Mouse (Mus musculus): Measurements from ENCODE around the gene Zfand2a.

Gene Zfand2a

DNA sequence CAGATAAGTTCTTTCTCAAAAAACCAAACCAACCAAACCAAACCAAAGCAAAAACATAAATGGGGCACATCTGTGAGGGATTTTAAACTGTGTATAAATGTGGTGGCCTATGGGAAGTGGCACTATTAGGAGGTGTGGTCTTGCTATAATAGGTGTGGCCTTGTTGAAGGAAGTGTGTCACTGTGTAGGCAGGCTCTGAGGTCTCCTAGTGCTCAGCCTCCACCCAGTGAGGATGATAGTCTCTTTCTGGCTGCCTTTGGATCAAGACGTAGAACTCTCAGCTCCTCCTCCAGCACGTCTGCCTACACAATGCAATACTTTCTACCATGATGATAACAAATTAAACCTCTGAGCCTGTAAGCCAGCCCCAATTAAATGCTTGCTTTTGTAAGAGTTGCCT lies 18.0 kb downstream of the Zfand2a start:
- DNase-seq (ENCODE audit: low spot score in 2 of 2): no peak

DNA sequence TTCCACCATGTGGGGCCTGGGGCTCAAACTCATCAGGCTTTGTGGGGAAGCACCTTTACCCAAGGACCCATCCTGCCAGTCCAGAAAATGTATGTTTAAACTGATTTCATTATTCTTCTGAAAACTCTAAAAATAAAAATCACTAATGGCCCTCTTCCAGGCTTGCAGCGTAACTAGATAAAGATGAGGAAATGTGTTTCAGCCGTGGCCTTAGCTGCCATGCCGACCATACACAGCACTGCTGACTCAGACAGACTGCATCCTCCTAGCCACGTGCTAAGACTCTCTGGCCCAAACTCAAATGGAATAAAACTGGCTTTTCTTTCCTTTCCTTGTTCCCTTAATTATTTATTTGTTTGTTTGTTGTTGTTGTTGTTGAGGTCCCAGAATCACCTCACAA lies 19.5 kb downstream of the Zfand2a start:
- DNase-seq (ENCODE audit: low spot score in 2 of 2): no peak

DNA sequence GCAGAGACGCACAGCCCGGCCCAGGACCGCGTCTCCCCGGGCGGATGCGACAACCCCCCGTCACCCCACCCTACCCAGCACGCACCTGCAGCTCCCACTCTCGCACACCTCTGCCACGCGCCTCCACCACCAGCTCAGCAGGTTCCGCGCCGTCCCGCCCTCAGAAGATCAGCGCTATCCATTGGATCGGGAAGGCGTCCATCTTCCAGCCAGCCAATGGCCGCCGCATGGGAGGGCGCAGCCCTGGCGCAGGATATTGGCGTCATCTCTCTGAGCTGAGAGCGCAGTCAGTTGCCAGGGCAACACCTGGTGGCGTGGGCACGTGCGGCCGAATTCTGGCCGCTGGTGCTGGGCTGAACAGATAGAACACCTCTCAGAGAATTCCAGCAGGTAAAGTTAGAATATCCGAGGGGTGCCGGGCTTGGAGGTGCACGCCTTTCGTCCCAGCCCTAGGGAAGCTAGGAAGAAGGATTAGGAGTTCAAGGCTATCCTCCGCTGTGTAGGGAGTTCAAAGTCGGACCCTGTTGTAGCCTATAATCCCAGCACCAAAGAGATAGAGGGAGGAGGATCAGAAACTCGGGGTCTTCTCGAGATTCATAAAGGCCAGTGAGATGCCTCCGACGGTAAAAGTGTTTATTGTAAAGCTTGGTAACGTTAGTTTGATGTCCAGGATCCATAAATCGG lies 23.8 kb downstream of the Zfand2a start, which contains the start of gene 3110082I17Rik:
Gene 3110082I17Rik, minus strand, starts transcription at position 144 of the 684 bp plus-strand sequence.
- peak; percentile 99 for DNase-seq (ENCODE audit: low spot score in 2 of 2)

DNA sequence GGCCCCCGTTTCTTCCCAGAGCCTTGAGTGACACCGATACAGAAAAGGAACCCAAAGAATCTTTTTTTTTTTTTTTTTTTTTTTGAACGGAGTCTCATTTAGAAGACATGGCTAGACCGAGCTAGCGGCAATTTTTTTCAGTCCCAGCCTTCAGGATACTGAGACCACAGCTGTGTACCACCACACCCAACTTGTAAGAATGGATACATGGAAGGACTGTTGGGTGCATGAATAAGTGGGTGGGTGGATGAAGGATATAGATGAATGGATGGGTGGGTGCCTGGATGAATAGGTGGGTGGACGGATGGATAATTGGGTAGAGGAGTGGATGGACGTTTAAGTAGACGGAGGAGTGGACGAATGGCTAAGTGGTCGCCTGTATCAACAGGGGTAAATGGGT lies 24.4 kb downstream of the Zfand2a start:
- DNase-seq (ENCODE audit: low spot score in 2 of 2): no peak

DNA sequence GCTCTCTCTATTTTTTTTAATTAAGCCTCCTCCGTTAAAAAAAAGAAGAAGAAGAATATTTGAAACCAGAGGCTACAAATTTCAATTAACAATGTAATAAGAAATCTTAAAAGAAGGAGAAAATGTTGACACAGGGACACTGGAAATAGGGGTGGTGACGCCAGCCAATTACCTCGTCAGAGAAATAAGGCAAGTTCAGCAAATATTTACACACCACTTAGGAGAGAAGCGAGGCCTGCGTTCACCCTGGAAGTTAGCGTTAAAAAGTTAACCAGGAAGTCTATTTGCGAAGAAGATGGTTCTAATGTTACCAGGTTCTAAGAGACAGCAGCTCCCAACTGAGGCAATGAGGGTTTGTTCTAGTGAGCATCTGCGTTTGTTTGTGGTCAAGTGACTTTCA lies 27.1 kb downstream of the Zfand2a start:
- DNase-seq (ENCODE audit: low spot score in 2 of 2): no peak

DNA sequence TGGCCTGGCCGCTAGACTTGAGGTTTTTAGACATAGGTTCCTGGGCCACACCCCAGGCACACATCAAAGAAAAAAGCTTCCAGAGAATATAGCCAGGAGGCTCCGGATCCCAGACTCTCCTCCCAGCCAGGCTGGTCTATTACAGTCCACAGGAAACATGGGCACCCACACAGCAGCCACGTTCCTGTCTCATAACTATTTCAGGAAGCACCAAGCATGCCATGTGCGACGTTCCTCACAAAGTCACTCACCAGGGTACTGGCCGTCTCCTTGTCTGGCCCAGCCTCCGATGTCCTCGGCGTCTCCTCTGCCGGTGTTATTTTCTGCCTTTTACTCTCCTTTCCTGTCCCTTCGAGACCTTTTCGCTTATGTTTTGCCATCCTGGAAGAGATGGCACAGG lies 29.2 kb downstream of the Zfand2a start:
- peak in 1 of 2 experiments; percentile 33 for DNase-seq (ENCODE audit: low spot score in 2 of 2)

DNA sequence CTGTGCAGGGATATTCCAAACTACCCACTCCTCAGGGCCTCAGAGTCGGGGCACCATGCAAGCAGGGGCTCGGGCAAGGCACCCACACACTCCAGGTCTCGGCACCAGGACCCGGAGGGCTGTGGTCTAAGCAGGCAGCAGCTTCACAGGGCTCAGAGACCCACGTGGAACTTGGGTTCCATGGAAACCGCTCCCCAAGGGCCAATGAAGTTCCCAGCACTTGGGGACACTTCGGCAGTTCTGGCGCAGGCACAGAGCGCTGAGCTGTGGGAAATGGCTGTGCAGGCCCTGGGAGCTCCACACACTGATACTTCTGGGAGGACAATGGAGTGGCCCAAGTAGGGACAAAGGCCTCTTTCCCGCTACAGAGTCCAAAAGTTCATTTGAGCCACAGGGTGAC lies 31.3 kb downstream of the Zfand2a start:
- DNase-seq (ENCODE audit: low spot score in 2 of 2): peak in 1 of 2 experiments; percentile 48

DNA sequence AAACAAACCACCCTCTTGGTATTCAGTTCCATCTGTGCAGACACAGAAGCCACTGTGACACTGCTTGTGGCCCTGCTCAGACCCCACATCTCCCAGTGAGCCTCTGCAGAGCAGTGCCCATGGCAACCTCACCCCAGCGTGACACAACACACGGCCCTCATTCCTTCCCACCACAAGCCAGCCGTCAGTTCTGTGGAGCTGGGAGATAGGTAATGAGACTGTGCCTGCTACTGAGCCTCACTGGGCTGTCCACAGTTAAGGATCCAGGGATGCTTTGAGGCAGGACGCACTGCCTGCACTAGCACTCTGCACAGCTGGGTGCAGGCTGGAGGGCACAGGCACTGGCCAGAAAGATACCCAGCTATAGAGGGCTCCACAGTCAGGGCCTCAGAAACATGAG lies 34.4 kb downstream of the Zfand2a start:
- no peak for DNase-seq (ENCODE audit: low spot score in 2 of 2)

DNA sequence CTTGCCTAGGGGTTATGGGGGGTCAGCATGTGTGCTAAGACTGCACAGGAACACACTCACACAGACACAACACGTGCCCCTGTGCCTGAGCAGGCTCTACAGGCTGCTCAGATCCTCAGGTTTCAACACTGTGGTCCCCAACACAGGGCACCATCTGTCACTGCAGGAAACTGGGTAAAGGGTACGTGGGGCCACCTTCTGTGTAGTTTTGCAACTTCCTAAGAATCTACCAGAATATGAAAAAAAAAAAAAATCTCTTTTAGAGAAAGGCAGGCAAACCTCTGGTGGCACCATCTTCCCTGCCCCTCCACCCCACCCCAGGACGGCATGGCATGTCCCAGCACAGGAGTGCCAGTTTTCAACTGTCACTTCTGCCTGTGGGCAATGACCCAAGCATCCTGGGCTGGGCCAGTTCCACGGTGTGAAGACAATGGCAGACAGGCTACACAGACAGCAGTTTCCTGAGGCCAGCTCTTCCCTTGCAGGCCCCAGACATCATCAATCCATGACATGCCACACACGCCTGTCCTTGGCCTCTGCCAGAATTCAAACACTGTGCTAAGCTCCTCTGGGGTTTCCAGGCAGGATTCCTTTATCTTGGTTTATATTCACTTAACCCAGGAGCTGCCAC lies 35.1 kb downstream of the Zfand2a start:
- DNase-seq (ENCODE audit: low spot score in 2 of 2): peak in 1 of 2 experiments; percentile 54

DNA sequence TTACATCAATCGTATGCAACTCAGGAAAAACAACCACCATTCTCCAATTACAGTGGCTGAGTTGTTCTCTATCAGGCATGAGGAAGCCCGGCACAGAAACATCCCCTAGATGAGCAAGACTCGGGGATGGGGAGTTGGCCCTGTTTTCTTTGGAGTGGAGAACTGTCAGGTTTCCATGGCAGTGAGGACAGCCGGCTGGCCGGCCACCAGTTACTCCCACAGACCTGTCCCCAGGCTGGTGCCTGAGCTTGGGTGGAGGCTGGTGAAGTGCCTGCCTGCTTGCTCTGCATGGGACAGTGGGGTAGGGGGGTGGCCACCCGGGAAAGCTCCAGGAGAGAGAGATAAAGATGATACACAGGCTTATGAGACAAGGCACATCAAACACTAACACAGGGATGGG lies 36.3 kb downstream of the Zfand2a start:
- peak in 1 of 2 experiments; percentile 66 for DNase-seq (ENCODE audit: low spot score in 2 of 2)

DNA sequence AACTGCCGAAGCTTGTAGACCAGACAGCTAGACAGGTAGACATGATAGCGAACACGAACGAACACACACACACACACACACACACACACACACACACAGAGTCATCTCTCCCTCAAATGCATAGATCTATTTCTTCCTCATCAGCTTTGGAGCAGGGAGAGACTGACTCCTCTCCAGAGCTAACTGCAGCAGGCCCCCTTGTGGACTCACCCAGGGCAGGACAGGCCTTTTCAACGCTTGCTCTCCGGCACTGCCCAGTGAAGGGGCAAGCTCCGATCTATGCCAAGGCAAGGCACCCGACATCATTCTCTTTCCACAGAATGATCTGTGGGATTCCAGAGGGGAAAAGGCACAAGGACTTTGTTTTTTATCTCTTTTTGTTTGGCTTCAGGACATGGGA lies 39.1 kb downstream of the Zfand2a start:
- no peak for DNase-seq (ENCODE audit: low spot score in 2 of 2)

DNA sequence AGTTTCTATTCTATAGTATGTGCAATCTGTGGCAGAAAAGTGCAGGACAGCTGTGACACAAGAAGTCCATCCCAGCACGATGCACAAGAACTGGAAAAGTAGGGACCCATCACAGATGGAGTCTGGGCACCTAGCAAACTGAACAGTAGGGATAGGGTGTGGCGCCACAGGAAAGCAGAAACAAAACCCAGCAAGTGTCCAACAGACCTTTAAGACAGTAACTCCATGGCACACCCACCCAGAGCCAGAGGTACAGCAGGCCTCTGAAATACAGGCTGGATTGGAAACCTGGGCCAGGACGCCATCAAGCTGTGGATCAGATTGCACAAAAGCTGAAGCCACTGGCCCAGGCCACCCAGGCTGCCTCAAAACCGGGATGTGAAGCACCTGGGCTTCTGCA lies 41.4 kb downstream of the Zfand2a start:
- no peak for DNase-seq (ENCODE audit: low spot score in 2 of 2)

DNA sequence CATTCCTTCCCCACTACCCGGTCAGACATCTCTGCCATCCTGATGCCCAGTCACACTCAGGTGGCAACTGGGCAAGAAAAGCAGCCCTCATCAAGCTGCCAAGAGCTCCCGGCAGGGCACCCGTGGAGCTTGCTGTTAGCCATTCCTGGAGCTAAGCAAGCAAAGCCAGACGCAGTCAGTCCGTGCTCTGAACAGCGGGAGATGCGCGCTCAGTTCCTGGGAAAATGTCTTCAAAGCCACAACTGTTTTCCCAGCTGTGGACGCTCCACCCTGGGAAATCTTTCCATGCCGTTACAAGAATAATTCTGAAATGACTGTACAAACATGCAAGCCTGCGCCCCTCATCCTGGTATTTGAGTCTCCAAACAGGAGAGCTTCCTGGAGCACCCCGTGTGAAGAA lies 41.9 kb downstream of the Zfand2a start:
- DNase-seq (ENCODE audit: low spot score in 2 of 2): peak in 1 of 2 experiments; percentile 59

DNA sequence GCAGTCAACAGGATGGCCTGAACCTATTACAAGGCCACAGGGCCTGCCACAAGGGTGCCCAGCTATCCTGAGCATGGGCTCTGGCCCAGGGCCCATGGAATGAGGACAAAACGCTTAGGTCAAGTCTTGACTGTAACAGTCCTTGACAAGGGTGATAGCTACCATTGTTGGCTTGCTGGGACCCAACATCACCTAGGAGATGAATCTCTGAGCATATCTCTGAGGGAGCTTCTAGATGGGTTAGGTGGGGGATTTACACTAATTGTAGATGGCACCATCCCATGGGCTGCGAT lies 42.7 kb downstream of the Zfand2a start:
- DNase-seq (ENCODE audit: low spot score in 2 of 2): no peak

DNA sequence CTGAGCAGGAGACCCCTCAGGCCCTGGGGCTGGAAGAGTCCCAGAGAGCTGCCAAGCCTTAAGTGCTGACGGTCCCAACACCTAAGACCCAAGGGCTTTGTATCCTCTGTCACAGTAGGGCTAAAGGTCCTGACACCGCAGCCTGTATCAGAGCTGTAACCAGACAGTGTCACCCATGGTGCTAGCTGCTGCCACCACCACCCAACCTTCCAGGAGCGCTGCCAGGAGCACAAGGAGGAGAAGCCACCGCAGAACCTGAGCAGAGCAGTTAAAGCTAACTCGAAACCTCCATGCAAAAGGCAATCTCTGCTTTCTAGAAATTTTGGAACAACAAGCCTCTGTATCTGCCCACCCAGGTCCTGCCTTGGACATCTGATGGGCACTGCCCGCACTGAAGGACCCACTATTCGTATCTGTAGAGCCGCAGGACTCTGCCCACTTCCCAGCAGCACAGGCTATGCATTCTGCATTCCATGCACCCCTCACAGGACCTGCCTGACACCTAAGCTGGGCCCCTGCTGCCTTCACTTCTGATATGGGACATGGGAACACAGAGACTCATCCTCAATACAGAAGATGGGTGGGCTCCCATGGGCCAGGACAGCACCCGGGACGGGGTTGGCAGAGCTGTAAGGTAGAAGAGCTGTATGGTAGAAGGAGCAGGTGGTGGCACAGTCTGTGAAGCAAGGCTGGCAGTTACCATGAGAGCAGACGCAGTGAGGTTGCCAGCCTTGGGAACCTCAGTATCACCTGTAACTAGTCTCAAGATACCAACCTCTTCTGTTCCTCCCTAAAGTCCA lies 43.2 kb downstream of the Zfand2a start:
- DNase-seq (ENCODE audit: low spot score in 2 of 2): no peak

DNA sequence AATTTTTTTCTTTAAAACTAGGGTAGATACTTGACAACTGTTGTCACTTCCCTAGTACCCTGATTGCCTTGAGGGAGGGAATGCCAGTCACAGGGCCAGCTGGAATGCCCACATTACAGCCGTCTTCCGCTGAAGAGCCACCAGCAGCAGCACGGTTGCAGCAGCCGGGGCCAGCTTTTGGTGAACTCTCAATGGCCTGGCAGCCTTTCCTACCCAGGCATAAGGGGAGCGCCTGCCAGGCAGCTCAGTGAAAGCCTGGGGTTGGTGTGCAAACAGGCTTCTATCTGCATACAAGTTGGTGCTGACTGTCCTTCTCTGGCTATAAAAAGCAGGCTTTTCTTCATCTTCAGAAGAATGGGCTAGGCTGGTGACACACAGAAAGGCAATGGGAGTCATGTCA lies 43.9 kb downstream of the Zfand2a start:
- DNase-seq (ENCODE audit: low spot score in 2 of 2): peak in 1 of 2 experiments; percentile 64

DNA sequence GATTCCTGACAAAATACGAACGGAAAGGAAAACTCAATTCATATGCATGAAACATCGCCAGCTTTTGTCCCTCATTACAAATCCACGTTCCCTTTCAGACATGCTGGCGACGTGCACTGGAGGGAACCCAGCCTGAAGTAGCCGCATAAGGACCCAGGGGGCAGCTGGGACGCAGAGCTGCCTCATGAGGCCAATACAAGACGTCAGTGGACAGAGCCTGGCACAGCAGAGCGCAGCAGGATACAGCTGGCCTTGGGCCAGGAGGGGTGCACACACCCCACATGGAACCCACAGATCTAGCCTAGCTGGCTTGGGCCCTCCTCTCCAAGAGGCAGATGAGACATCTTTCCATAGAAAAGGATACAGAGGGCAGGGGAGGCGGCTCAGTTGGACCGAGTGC lies 45.9 kb downstream of the Zfand2a start:
- DNase-seq (ENCODE audit: low spot score in 2 of 2): no peak

DNA sequence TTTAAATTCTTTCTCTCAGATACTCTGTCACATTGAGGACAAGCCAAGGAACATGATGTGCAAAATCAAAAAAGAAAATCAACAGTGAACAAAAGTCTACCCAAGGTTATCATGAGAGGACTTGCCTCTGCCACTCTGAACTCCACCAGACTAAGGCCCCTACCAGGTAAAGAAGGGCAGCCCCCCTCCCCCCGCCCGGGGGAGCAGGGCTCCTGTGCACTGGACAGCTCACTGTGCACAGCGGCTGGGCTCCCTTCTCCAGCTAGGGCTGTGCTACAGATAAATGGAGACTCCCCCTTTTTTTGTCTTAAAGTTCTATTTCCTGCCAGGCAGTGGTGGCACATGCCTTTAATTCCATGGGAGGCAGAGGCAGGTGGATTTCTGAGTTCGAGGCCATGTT lies 46.6 kb downstream of the Zfand2a start:
- DNase-seq (ENCODE audit: low spot score in 2 of 2): no peak

DNA sequence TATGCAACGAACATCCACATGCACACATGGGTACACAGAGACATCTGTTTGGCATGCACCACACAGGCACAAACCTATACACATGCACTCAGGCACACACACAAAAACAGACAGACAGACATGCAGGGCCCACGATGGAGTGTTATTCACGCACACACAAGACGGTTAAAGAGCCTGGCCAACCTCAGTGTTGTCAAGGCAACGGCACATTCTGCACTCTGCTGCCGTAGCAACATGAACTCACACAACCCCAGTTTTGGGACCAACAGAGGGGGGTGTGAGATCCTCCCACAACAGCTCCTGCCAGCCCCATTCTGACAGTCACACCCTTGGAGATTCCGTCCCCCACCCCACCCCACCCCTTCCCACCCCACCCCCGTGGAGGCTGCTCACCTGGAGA lies 49.4 kb downstream of the Zfand2a start:
- DNase-seq (ENCODE audit: low spot score in 2 of 2): peak; percentile 89 to 95

DNA sequence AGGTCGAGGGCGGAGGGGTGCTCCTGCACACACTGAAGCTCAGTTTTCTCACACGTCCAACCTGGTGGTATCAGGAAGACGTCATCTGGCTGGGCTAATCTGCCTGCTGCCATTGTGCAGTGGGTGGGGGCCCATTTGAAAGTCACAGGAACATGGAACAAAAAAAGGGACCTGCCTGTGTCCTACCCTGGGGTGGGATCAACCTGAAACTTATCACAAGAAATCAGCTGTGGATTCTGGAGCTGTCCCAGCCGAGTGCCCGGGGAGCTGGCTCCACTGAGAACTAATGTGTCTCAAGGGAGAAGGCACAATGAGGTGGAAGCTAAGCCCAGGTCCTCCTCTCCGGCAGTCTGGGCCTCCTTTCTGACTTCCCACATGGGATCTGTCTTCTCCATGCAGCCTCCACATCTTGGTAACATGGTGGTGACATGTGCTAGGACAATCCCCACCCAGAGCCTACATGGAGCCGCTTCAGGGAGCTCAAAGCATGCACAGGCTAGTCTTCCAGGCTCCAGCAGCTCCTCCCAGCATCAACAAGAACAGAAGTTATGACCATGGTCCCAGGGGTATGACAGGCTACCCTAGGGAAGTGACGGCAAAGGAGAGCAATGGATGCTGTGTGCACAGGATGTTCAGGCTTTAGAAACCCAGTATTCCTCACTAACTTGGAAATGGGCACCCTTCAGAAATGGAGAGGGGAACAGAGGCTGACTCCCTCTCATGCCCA lies 50.3 kb downstream of the Zfand2a start:
- no peak for DNase-seq (ENCODE audit: low spot score in 2 of 2)

DNA sequence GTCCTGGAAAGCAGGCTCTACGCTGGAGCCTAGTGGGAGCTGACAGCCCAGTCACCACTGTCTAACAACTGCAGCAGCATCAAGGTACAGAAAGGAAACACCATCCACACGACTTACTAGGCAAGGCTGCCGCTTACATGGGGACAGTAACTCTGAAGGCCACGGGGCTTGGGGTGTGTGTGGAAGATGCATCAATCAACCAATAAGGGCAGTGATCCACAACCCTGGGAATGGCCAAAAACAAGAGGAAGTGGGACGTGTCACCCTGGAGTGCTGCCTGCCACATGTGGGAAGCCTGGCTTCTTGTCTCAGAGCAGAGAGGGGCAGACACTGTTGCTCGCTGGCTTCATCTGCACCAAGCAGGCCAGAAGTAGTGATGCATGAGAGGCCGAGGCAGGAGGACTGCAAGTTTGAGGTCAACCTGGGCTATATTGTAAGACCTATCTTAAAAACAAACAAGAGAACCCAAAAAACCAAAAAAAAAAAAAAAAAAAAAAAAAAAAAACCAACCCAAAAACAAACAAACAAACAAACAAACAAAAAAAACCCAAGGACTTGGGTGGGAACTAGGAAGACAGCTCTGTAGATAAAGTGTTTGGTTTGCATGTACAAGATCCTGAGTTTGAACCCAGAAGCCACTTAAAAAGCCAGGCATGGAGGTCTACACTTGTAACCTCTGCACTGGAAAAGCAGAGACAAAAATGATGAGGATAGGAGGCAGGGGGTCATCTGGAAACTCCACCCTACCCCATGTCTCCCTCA lies 51.4 kb downstream of the Zfand2a start:
- DNase-seq (ENCODE audit: low spot score in 2 of 2): no peak

DNA sequence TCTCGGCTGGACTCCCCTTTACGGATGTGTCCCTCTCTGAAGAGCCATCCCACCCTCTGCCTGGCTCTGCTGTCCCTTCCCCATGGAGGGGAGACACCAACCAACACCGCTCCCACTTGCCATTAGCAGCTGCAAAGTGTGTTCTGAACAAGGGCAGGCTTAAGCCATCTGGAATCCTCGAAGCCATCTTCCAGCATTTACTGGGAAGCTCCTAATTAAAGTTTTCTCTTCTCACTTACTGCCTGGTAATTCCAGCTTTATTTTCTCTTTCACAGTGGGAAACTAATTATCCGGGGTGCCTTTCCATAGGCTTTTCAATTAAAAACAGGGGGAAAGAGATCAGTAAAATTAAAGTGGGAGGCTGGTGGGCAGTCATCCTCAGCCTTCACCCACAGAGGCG lies 52.0 kb downstream of the Zfand2a start:
- peak in 1 of 2 experiments; percentile 41 for DNase-seq (ENCODE audit: low spot score in 2 of 2)
